Mouse (Mus musculus): Measurements from ENCODE around the gene Med13l. TPM values are rescaled to one million over a fixed set of nuclear protein-coding genes. Genes with fewer than 3 reads are reported as not detected.
A peak's percentile ranks its signal among the peaks of the same experiment; 100 is the strongest.

Med13l gene
- polyA plus RNA-seq, 1 experiment from 2014 or later, result 11.5 TPM

DNA sequence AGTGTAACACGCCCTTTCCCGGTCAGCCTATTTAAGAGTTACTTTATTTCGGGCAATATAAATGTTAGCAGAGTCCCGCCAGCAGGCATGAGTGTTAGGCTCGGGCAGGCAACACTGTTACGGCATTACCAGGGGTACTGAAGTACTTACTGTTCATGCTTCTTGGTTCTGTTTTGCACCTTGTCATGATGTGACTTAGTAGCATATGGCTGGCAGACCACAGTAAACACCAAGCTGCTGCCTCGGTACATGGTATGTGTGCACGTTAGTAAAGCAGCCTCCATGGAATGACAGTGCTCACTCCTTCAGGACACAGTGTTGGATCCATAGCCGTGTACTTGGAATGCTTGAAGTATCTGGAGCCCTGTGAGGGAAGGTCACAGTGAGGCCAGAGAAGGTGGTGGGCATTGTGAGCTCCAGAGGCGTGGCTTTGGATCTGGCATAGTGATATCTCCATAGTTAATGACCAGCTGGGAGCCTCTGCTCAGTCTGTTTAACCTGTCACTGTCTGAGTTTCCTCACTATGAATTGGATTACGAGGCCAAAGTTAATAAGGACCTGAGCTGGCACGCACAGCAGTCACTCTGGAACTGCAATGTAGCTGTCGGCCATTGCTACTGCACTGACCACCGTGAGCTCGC, 36.1 kb downstream of the Med13l start:
- 72% methylated on average over 15 of the region's 15 CpGs for WGBS
- H3K4me1 ChIP-seq (ENCODE audit: control insufficient read depth, insufficient read depth, low read depth, low read length), result peaks cover 24% of the 10 kb centered on the region
- no peak for ATAC-seq
- H3K4me3 ChIP-seq (ENCODE audit: low read length), result no peak overlapping the region
- H3K36me3 ChIP-seq (ENCODE audit: control insufficient read depth, insufficient read depth, low read length), result no peaks in the 10 kb centered on the region
- no peaks in the 10 kb centered on the region for H3K27me3 ChIP-seq (replicated peaks; ENCODE audit: control insufficient read depth, insufficient read depth, low read length)
- H3K4me2 ChIP-seq (ENCODE audit: low read length), result no peak overlapping the region
- H3K9ac ChIP-seq (ENCODE audit: low read depth, low read length), result no peak overlapping the region
- no peak overlapping the region for H3K27ac ChIP-seq (ENCODE audit: low read depth, low read length)
- H3K9me3 ChIP-seq (ENCODE audit: control insufficient read depth, low read length), result no peaks in the 10 kb centered on the region

DNA sequence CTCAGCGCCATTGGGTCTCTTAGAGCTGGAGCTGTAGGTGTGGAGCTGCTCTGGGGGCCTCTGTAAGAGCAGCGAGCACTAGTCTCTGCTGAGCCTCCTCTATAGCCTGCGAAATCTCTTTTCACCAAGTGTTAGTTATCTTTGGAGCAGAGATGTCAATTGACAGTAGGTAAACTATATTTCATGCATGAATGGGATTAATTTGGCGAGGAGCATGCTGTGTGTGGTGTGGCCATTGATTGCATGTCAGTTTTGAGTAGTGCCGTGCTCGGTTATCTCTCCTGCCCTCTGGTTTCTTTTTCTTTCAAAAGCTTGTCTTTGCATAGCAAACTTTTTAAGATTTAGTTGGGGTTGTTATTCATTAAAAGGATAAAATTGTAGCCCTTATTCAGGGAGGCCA, 38.1 kb downstream of the Med13l start:
- Histone ChIP-seq H3K9me3 (ENCODE audit: control insufficient read depth, low read length) (no peaks in the 10 kb centered on the region), H3K9ac (ENCODE audit: low read depth, low read length) (no peak overlapping the region), H3K4me1 (ENCODE audit: control insufficient read depth, insufficient read depth, low read depth, low read length) (peaks cover 20% of the 10 kb centered on the region), H3K27ac (ENCODE audit: low read depth, low read length) (no peak overlapping the region), H3K27me3 (replicated peaks; ENCODE audit: control insufficient read depth, insufficient read depth, low read length) (no peaks in the 10 kb centered on the region), H3K4me3 (ENCODE audit: low read length) (no peak overlapping the region), H3K4me2 (ENCODE audit: low read length) (no peak overlapping the region), H3K36me3 (ENCODE audit: control insufficient read depth, insufficient read depth, low read length) (no peaks in the 10 kb centered on the region)
- ATAC-seq, result no peak
- 49% methylated on average over 6 of the region's 6 CpGs for WGBS

DNA sequence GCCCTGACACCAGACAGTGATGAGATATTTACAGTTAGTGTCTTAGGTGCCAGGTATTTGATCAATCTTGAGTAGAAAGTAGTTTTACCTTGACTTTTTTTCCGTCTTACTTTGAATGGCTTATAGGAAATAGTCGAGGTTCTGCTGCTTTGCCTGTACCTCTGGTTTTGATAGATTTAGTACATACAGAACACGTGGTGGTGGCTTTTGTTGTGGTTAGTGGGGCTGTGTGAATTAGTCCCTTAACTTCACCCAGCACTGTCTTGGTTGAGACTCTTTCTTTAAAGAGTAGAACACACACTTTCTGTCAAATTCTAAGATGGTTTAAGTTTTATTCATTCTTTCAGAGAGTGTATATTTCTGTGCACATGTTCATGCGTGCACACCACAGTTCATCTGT, 41.0 kb downstream of the Med13l start:
- H3K27me3 ChIP-seq (replicated peaks; ENCODE audit: control insufficient read depth, insufficient read depth, low read length), result no peaks in the 10 kb centered on the region
- no peak overlapping the region for H3K4me2 ChIP-seq (ENCODE audit: low read length)
- no peak for ATAC-seq
- no peak overlapping the region for H3K9ac ChIP-seq (ENCODE audit: low read depth, low read length)
- H3K4me3 ChIP-seq (ENCODE audit: low read length), result no peak overlapping the region
- H3K4me1 ChIP-seq (ENCODE audit: control insufficient read depth, insufficient read depth, low read depth, low read length), result peaks cover 29% of the 10 kb centered on the region
- no peak overlapping the region for H3K27ac ChIP-seq (ENCODE audit: low read depth, low read length)
- WGBS, result 80% methylated on average over 4 of the region's 4 CpGs
- no peaks in the 10 kb centered on the region for H3K9me3 ChIP-seq (ENCODE audit: control insufficient read depth, low read length)
- no peaks in the 10 kb centered on the region for H3K36me3 ChIP-seq (ENCODE audit: control insufficient read depth, insufficient read depth, low read length)

DNA sequence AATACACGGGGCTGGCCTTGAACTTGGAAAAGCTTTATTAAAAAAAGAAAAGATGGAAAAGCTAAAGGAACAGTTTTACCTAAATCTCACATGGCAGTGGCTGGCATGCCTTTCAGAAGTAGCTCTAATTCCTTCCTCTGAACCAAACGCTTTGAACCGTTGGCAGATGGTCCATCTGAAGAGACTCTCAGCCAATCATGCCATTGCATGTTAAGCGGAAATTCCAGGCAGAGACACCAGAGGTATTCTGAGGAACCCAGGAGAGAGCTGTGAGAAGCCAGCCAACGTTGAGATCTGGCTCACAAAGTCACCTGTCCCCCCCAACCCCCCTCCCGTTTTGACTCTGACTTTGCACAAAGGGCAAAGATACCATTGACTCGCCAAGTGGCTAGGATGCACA, 42.2 kb downstream of the Med13l start:
- Histone ChIP-seq H3K9ac (ENCODE audit: low read depth, low read length) (no peak overlapping the region), H3K36me3 (ENCODE audit: control insufficient read depth, insufficient read depth, low read length) (no peaks in the 10 kb centered on the region), H3K4me3 (ENCODE audit: low read length) (no peak overlapping the region), H3K4me2 (ENCODE audit: low read length) (no peak overlapping the region), H3K9me3 (ENCODE audit: control insufficient read depth, low read length) (no peaks in the 10 kb centered on the region), H3K27me3 (replicated peaks; ENCODE audit: control insufficient read depth, insufficient read depth, low read length) (no peaks in the 10 kb centered on the region), H3K4me1 (ENCODE audit: control insufficient read depth, insufficient read depth, low read depth, low read length) (peaks cover 36% of the 10 kb centered on the region), H3K27ac (ENCODE audit: low read depth, low read length) (no peak overlapping the region)
- 62% methylated on average over 7 of the region's 7 CpGs for WGBS
- no peak for ATAC-seq

DNA sequence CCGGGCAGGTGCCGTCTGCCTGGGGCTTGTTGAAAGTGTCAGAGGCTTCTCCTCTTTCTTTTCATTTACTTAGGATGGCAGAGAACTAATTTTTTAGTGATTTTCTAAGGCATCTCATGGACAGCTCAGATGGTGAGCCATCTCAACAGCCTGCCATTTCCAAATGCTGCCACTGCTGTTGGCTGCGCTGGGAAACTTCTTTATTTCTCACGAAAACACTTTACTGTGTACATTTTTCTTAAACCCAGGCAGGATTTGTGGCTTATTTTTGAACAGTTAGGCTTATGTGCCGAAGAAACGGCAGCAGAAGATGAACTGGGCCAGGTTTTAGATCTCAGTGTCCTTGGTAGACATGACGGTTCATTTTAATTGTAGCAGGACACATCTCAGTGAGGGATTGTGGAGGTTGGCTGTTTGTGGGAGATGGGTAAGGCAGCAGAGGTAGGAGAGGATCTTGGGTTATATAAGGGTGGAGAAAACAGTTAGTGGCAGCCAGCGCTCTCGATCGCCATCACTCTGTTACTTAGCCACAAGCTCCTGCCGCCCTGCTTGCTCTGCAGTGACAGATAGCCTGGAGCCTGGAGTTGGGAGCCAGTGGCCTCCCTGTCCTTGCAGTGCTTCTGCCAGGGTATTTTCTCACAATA, 45.1 kb downstream of the Med13l start:
- Histone ChIP-seq H3K36me3 (ENCODE audit: control insufficient read depth, insufficient read depth, low read length) (no peaks in the 10 kb centered on the region), H3K9me3 (ENCODE audit: control insufficient read depth, low read length) (no peaks in the 10 kb centered on the region), H3K4me1 (ENCODE audit: control insufficient read depth, insufficient read depth, low read depth, low read length) (peaks cover 24% of the 10 kb centered on the region), H3K27me3 (replicated peaks; ENCODE audit: control insufficient read depth, insufficient read depth, low read length) (no peaks in the 10 kb centered on the region), H3K27ac (ENCODE audit: low read depth, low read length) (no peak overlapping the region), H3K4me2 (ENCODE audit: low read length) (no peak overlapping the region), H3K4me3 (ENCODE audit: low read length) (no peak overlapping the region), H3K9ac (ENCODE audit: low read depth, low read length) (no peak overlapping the region)
- no peak for ATAC-seq
- 85% methylated on average over 11 of the region's 11 CpGs for WGBS

DNA sequence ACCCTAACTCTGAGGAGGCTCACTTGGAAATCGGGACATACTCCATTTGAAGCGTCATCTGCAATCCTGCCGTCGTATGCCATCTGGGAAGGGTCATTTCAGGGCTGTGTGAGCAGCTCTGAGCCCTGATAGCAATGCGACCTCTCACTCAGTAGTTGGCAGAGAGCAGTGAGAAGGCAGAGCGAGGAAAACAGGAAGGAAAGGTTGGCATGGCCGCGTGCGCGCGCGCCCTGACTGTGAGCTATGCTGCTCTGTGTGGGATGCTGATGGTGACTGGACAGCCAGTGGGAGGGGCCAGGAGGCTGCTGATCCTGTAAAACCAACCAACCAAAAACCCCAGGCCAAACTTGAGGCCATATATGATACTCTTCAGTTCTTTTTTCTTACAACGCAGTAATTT, 46.2 kb downstream of the Med13l start:
- Histone ChIP-seq H3K9ac (ENCODE audit: low read depth, low read length) (no peak overlapping the region), H3K9me3 (ENCODE audit: control insufficient read depth, low read length) (no peaks in the 10 kb centered on the region), H3K27me3 (replicated peaks; ENCODE audit: control insufficient read depth, insufficient read depth, low read length) (no peaks in the 10 kb centered on the region), H3K4me1 (ENCODE audit: control insufficient read depth, insufficient read depth, low read depth, low read length) (peaks cover 24% of the 10 kb centered on the region), H3K4me2 (ENCODE audit: low read length) (no peak overlapping the region), H3K36me3 (ENCODE audit: control insufficient read depth, insufficient read depth, low read length) (no peaks in the 10 kb centered on the region), H3K27ac (ENCODE audit: low read depth, low read length) (no peak overlapping the region), H3K4me3 (ENCODE audit: low read length) (no peak overlapping the region)
- 64% methylated on average over 13 of the region's 13 CpGs for WGBS
- peak; percentile 63; the same call in 1 of the 2 replicates for ATAC-seq

DNA sequence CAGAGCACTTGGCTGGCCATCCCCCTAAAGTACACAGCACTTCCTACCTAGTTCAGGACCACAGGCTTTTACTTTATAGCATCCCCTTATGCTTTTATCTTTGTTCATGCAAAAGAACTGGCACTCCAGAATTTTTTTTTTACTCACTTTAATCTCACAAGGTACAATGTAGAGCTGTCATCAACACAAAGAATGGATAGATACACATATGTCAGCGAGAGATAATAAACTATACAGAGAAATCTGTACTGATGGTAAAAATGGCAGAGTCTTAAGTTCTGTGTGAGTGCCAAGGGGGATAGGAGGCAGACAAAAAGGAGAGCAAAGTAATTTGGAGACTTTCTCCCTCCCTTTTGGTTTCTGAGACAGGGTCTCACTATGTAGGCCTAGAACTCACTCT, 47.4 kb downstream of the Med13l start:
- 96% methylated on average over 1 of the region's 1 CpGs for WGBS
- peaks cover 20% of the 10 kb centered on the region for H3K4me1 ChIP-seq (ENCODE audit: control insufficient read depth, insufficient read depth, low read depth, low read length)
- no peak overlapping the region for H3K9ac ChIP-seq (ENCODE audit: low read depth, low read length)
- H3K27me3 ChIP-seq (replicated peaks; ENCODE audit: control insufficient read depth, insufficient read depth, low read length), result no peaks in the 10 kb centered on the region
- ATAC-seq, result no peak
- no peaks in the 10 kb centered on the region for H3K9me3 ChIP-seq (ENCODE audit: control insufficient read depth, low read length)
- H3K4me2 ChIP-seq (ENCODE audit: low read length), result no peak overlapping the region
- no peak overlapping the region for H3K27ac ChIP-seq (ENCODE audit: low read depth, low read length)
- H3K4me3 ChIP-seq (ENCODE audit: low read length), result no peak overlapping the region
- H3K36me3 ChIP-seq (ENCODE audit: control insufficient read depth, insufficient read depth, low read length), result no peaks in the 10 kb centered on the region

DNA sequence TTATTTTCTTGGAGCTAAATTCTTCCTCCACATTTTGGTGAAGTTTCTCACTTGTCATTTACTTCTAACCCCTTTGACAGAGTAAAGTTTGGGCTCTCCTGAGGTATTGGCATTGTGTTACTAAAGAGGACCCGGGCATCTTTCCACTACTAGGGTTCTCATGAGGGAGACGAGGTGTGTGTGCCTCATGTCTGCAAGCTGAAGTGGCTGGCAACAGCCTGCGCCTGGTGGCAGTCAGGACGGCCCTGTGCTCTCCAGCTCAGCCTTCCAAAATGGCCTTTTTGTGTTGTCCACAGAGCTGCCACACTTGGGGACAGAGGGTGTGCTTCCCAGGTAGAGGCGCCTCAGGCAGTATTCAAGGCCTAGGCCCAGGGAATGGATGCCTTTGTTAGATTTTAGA, 50.0 kb downstream of the Med13l start:
- ATAC-seq, result no peak
- H3K4me1 ChIP-seq (ENCODE audit: control insufficient read depth, insufficient read depth, low read depth, low read length), result peaks cover 25% of the 10 kb centered on the region
- WGBS, result 67% methylated on average over 5 of the region's 5 CpGs

DNA sequence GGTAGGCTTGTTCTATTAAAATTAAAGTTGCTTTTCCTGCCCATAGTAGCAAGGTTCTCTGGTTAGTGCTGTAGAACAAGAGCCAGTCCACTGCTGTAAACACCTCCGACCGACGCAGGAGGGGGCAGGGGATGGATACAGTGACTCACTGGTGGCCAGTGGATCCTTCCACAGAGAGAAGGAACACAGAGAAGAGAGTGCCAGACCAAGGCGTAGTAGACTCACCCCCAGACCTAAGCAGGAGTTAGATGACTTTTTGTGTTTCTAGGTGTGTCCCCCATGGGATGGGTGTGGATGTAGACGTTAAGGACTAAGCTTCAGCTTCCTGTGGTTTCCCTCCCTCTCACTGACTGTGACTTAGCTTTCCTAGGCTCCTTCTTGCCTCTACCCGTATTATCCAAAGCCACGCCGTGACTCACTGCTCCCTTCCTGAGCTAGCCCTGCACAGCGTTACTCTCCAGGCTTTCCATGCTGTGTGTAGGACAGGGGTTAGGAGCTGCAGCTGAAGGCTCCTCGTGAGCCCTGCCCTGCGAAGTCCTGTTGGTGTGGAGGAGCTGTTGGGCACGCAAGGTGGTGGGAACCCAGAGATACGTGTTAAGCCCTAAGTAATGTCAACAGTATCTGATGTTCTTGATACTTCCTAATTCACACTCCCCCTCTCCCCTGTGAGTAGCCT, 52.6 kb downstream of the Med13l start:
- no peaks in the 10 kb centered on the region for H3K27me3 ChIP-seq (replicated peaks; ENCODE audit: control insufficient read depth, insufficient read depth, low read length)
- 0 out of 2 replicates have a peak, but pooled peaks have one; percentile 13 for ATAC-seq
- WGBS, result 84% methylated on average over 13 of the region's 13 CpGs
- H3K4me1 ChIP-seq (ENCODE audit: control insufficient read depth, insufficient read depth, low read depth, low read length), result peaks cover 17% of the 10 kb centered on the region
- H3K36me3 ChIP-seq (ENCODE audit: control insufficient read depth, insufficient read depth, low read length), result no peaks in the 10 kb centered on the region
- H3K9ac ChIP-seq (ENCODE audit: low read depth, low read length), result no peak overlapping the region
- no peak overlapping the region for H3K4me3 ChIP-seq (ENCODE audit: low read length)
- H3K27ac ChIP-seq (ENCODE audit: low read depth, low read length), result no peak overlapping the region
- no peaks in the 10 kb centered on the region for H3K9me3 ChIP-seq (ENCODE audit: control insufficient read depth, low read length)
- H3K4me2 ChIP-seq (ENCODE audit: low read length), result no peak overlapping the region

More for the DNA sequence above, 50.0 kb downstream of the Med13l start:
- Histone ChIP-seq H3K4me2 (ENCODE audit: low read length) (no peak overlapping the region), H3K27me3 (replicated peaks; ENCODE audit: control insufficient read depth, insufficient read depth, low read length) (no peaks in the 10 kb centered on the region), H3K9me3 (ENCODE audit: control insufficient read depth, low read length) (no peaks in the 10 kb centered on the region), H3K4me3 (ENCODE audit: low read length) (no peak overlapping the region), H3K9ac (ENCODE audit: low read depth, low read length) (no peak overlapping the region), H3K36me3 (ENCODE audit: control insufficient read depth, insufficient read depth, low read length) (no peaks in the 10 kb centered on the region), H3K27ac (ENCODE audit: low read depth, low read length) (no peak overlapping the region)

Measured in hindbrain, embryonic 16.5 days (tissue).